Mouse (Mus musculus) urinary bladder, postnatal 10 days (tissue): ENCODE measurements around the gene Tln2.

Source experiments
- DNase-seq: peaks from one replicate; pipeline ENCODE4 v3.0.0; 2022; ENCODE audit warnings: low spot score

The Tln2 gene

GRCm38 (mm10) chr9:67205175-67205574, 354.3 kb downstream of the Tln2 start:
- DNase-seq = no peak

DNA sequence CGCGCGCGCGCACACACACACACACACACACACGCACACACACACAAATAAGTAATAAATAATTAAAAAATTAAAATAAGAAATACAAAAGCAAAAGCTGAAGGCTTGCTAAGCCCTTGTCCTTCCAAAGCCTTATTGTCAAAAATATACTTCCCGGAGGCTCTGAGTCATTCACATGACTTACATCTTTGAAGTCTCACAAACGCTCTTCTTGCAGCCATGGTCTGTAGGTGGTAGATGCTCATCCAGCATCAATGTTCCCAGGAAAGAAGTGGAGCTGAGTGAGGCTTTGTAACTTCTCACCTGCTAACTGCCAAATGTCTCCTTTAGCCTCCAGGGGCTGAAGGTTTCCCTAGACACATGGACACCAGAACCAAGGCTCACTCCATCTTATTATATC, 362.9 kb downstream of the Tln2 start:
- DNase-seq = no peak

- no peak for DNase-seq
Measured at GRCm38 (mm10) chr9:67195306-67195705, 364.2 kb downstream of the Tln2 start.

DNA sequence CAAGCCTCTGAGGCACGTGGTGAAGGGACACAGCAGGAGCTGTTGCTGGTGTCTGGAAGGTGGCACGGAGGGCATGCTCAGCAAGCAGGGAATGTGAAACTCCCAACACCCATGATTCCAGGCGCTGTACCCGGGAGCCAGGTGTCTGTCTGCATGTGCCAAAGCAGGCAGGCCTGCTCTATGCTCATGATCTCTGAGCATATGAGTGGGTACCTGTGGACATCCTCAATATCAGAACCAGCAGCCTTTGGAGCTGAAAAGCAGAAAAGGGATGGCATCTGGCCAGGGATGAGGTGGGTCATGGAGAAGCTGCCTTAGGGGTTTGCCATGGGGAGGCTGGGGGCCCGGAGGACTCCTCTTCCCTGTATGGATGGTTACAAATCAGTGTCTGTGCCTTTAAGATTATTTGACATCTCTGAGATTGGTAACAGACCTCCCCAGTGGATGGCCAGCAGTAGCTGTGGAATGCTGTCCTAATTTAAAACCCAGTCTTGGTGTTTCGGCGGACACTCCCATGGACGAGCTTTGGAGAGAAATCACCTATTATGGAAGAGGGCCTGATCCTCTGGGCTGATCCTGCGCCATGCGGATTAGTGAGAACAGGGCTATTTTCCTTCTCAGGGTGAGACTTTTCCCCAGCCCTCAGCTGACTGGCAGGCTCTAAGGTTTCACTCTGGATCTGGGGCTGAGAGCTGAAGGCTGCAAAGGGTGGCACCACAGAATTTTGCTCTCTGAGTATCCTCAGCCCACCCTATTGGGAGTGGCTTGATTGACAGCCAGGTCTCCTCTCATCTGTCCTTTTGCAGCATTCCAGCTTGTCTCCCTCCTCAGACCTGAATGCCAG, 367.8 kb downstream of the Tln2 start:
- no peak for DNase-seq

- DNase-seq = no peak
Measured at GRCm38 (mm10) chr9:67187686-67188085, 371.8 kb downstream of the Tln2 start.

DNA sequence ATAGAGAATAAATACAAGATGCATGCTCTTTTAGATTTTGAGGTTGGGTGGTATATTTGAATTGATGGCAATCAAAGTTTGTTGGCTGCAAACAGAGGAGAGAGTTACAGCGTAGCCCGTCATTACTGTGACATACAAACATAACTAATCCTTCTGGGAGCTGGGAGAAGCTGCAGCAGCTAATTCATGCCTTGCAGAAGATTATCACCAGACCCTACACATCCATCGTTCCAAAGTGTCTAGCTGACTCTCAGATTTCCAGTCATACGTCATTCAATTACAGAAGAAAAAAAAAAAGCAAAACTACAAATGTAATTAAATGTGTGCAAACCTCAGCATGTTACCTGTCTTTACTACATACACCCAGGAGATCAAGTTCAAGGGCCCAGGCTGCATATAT, 372.3 kb downstream of the Tln2 start:
- no peak for DNase-seq

DNA sequence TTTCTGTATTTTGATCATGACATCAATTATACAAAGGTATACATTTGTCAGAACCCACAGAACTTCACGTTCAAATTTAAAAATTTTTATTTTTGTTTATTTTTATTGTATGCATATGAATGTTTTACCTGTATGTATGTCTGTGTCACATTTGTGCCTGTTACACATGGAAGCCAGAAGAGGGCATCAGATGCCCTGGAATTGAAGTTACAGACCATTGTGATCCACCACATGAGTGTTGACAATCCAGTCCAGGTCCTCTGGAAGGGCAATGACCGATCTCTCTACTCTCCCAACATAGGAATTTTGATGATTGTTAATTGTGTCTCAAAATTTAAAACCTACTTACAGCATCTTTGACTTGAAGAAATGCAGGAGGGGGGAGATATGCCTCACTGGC, 374.9 kb downstream of the Tln2 start:
- no peak for DNase-seq

DNA sequence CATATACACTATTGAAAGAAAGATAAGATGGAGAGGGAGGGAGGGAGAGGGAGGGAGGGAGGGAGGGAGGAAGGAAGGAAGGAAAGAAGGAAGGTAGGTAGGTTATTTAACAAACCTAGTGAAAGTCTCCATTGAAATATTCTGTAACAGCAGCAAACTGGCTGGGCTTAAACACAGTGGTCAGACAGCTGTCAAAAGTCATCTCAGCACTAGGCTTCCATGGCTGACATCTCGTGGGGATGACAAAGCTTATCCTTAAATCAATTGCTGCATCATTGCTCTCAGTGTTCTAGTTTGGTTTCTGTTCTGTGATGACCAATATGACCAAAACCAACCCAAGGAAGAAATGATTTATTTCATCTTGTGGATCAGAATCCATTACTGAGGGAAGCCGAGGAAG, 376.0 kb downstream of the Tln2 start:
- no peak for DNase-seq

GRCm38 (mm10) chr9:67182006-67182405, 377.5 kb downstream of the Tln2 start:
- no peak for DNase-seq

- DNase-seq = no peak
Measured at GRCm38 (mm10) chr9:67178709-67179108, 380.8 kb downstream of the Tln2 start.

- no peak for DNase-seq
Measured at GRCm38 (mm10) chr9:67178203-67178602, 381.3 kb downstream of the Tln2 start.

- DNase-seq = no peak
Measured at GRCm38 (mm10) chr9:67176073-67176472, 383.4 kb downstream of the Tln2 start.

DNA sequence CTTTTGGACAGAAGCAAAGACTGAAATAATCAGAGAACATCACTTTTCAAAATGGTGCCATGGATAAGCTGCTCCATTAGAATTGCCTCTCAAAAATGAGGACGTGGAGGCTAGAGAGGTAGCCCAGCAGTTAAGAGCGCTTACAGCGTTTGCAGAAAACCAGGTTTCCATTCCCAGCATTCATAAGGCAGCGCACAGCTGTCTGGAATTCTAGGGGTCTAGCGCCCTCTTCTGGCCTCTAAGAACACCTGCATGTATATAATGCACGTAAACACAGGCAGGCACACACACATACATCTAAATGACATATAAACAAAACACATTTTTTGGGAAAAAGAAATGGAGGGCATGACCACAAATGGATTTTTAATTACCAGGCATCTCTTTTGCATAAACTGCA, 385.7 kb downstream of the Tln2 start:
- DNase-seq = no peak

- DNase-seq = no peak
Measured at GRCm38 (mm10) chr9:67173154-67173553, 386.3 kb downstream of the Tln2 start.

GRCm38 (mm10) chr9:67171409-67171808, 388.1 kb downstream of the Tln2 start:
- DNase-seq = no peak

- DNase-seq = no peak
Measured at GRCm38 (mm10) chr9:67170759-67171158, 388.7 kb downstream of the Tln2 start.

DNA sequence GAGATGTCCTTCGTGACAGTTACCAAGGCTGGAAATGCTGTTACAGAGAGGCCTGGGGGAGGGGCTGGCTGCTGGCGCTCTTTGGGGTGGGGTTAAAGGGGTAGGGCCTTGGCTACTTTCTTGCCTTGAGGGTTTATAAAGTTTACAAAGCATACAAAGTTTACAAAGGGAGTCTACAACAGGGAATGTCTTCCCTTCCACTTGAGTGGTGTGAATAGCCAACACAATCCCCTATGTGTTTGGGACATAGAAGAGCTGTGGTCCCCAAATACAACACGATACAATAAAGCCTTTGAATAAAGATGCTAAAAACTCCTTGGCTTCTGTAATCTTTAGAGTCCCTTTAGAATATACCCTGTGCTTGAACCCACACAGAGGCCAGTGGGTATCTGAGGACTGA, 389.5 kb downstream of the Tln2 start:
- no peak for DNase-seq
